Mouse (Mus musculus): ENCODE results near the gene Elp5. TPM values are rescaled to one million over a fixed set of nuclear protein-coding genes. Genes with fewer than 3 reads are reported as not detected.
A peak's percentile ranks its signal among the peaks of the same experiment; 100 is the strongest.

Elp5 gene
- polyA plus RNA-seq, 1 experiment from 2014 or later = 157 TPM

GRCm38 (mm10) chr11:69922796-69923195 is 59.5 kb downstream of the Elp5 start:
- ATAC-seq (replicated peaks; ENCODE audit: insufficient number of reproducible peaks, low FRiP score, low TSS enrichment, low read depth) = no peak
- Histone ChIP-seq H3K4me3 (ENCODE audit: low read depth, low read length) (no peak overlapping the region), H3K36me3 (replicated peaks; ENCODE audit: control insufficient read depth, insufficient read depth, low read depth, low read length) (peaks cover 2% of the 10 kb centered on the region; the same call in 1 of the 2 replicates), H3K4me2 (ENCODE audit: low read depth, low read length) (no peak overlapping the region), H3K9me3 (replicated peaks; ENCODE audit: control insufficient read depth, low read length) (no peaks in the 10 kb centered on the region), H3K27ac (replicated peaks; ENCODE audit: low read depth, low read length) (no peak overlapping the region), H3K4me1 (ENCODE audit: control insufficient read depth, insufficient read depth, low read length) (peaks cover 5% of the 10 kb centered on the region; the same call in 1 of the 2 replicates), H3K9ac (replicated peaks; ENCODE audit: low read length) (no peak overlapping the region), H3K27me3 (ENCODE audit: control insufficient read depth, insufficient read depth, low read length) (no peaks in the 10 kb centered on the region)
- WGBS = 60% methylated on average over 3 of the region's 3 CpGs
- no peak for DNase-seq (ENCODE audit: low spot score)

- peak overlapping the region; percentile 94 for H3K27ac ChIP-seq (replicated peaks; ENCODE audit: low read depth, low read length)
- no peak for ATAC-seq (replicated peaks; ENCODE audit: insufficient number of reproducible peaks, low FRiP score, low TSS enrichment, low read depth)
- H3K9me3 ChIP-seq (replicated peaks; ENCODE audit: control insufficient read depth, low read length) = no peaks in the 10 kb centered on the region
- H3K4me3 ChIP-seq (ENCODE audit: low read depth, low read length) = peak overlapping the region; percentile 97
- H3K36me3 ChIP-seq (replicated peaks; ENCODE audit: control insufficient read depth, insufficient read depth, low read depth, low read length) = peaks cover 8% of the 10 kb centered on the region
- H3K27me3 ChIP-seq (ENCODE audit: control insufficient read depth, insufficient read depth, low read length) = no peaks in the 10 kb centered on the region
- peak overlapping the region; percentile 77 for H3K9ac ChIP-seq (replicated peaks; ENCODE audit: low read length)
- peak overlapping the region; percentile 61 for H3K4me2 ChIP-seq (ENCODE audit: low read depth, low read length)
- 4% methylated on average over 12 of the region's 12 CpGs for WGBS
- DNase-seq (ENCODE audit: low spot score) = peak; percentile 20
- peaks cover 5% of the 10 kb centered on the region; the same call in 1 of the 2 replicates for H3K4me1 ChIP-seq (ENCODE audit: control insufficient read depth, insufficient read depth, low read length)
Observed at GRCm38 (mm10) chr11:69922012-69922756, 60.1 kb downstream of the Elp5 start.

- H3K36me3 ChIP-seq (replicated peaks; ENCODE audit: control insufficient read depth, insufficient read depth, low read depth, low read length) = peaks cover 10% of the 10 kb centered on the region
- H3K27ac ChIP-seq (replicated peaks; ENCODE audit: low read depth, low read length) = peak within 1 kb of the TSS; percentile 94
- peak within 1 kb of the TSS; percentile 97 for H3K4me3 ChIP-seq (ENCODE audit: low read depth, low read length)
- peak; percentile 100 for DNase-seq (ENCODE audit: low spot score)
- peak within 1 kb of the TSS; percentile 96 for H3K9ac ChIP-seq (replicated peaks; ENCODE audit: low read length)
- H3K9me3 ChIP-seq (replicated peaks; ENCODE audit: control insufficient read depth, low read length) = no peaks in the 10 kb centered on the region
- peak within 1 kb of the TSS; percentile 82 for H3K4me2 ChIP-seq (ENCODE audit: low read depth, low read length)
- under 1% methylated on average over 77 of the region's 78 CpGs for WGBS
- ATAC-seq (replicated peaks; ENCODE audit: insufficient number of reproducible peaks, low FRiP score, low TSS enrichment, low read depth) = peak; percentile 95
- H3K4me1 ChIP-seq (ENCODE audit: control insufficient read depth, insufficient read depth, low read length) = peaks cover 5% of the 10 kb centered on the region; the same call in 1 of the 2 replicates
- no peaks in the 10 kb centered on the region for H3K27me3 ChIP-seq (ENCODE audit: control insufficient read depth, insufficient read depth, low read length)
Observed at GRCm38 (mm10) chr11:69921114-69922011, 61.0 kb downstream of the Elp5 start, which contains the start of gene Eif5a. Gene Eif5a (minus strand): TSS chr11:69921958.

GRCm38 (mm10) chr11:69920266-69921031 is 61.9 kb downstream of the Elp5 start:
- Histone ChIP-seq H3K27me3 (ENCODE audit: control insufficient read depth, insufficient read depth, low read length) (no peaks in the 10 kb centered on the region), H3K36me3 (replicated peaks; ENCODE audit: control insufficient read depth, insufficient read depth, low read depth, low read length) (peaks cover 16% of the 10 kb centered on the region), H3K9me3 (replicated peaks; ENCODE audit: control insufficient read depth, low read length) (no peaks in the 10 kb centered on the region), H3K4me1 (ENCODE audit: control insufficient read depth, insufficient read depth, low read length) (peaks cover 8% of the 10 kb centered on the region; the same call in 1 of the 2 replicates), H3K4me2 (ENCODE audit: low read depth, low read length) (peak overlapping the region; percentile 82), H3K9ac (replicated peaks; ENCODE audit: low read length) (peak overlapping the region; percentile 96), H3K4me3 (ENCODE audit: low read depth, low read length) (peak overlapping the region; percentile 97), H3K27ac (replicated peaks; ENCODE audit: low read depth, low read length) (peak overlapping the region; percentile 89)
- ATAC-seq (replicated peaks; ENCODE audit: insufficient number of reproducible peaks, low FRiP score, low TSS enrichment, low read depth) (peak; percentile 6), DNase-seq (ENCODE audit: low spot score) (peak; percentile 55)
- under 1% methylated on average over 52 of the region's 65 CpGs for WGBS

GRCm38 (mm10) chr11:69919661-69920265 is 62.6 kb downstream of the Elp5 start:
- H3K27me3 ChIP-seq (ENCODE audit: control insufficient read depth, insufficient read depth, low read length) = no peaks in the 10 kb centered on the region

GRCm38 (mm10) chr11:69919053-69919452 is 63.3 kb downstream of the Elp5 start:
- Histone ChIP-seq H3K4me3 (ENCODE audit: low read depth, low read length) (peak overlapping the region; percentile 97), H3K9me3 (replicated peaks; ENCODE audit: control insufficient read depth, low read length) (no peaks in the 10 kb centered on the region), H3K4me2 (ENCODE audit: low read depth, low read length) (peak overlapping the region; percentile 82), H3K36me3 (replicated peaks; ENCODE audit: control insufficient read depth, insufficient read depth, low read depth, low read length) (peaks cover 22% of the 10 kb centered on the region), H3K9ac (replicated peaks; ENCODE audit: low read length) (peak overlapping the region; percentile 11; the same call in 1 of the 2 replicates), H3K4me1 (ENCODE audit: control insufficient read depth, insufficient read depth, low read length) (peaks cover 12% of the 10 kb centered on the region), H3K27me3 (ENCODE audit: control insufficient read depth, insufficient read depth, low read length) (no peaks in the 10 kb centered on the region), H3K27ac (replicated peaks; ENCODE audit: low read depth, low read length) (no peak overlapping the region)
- WGBS = 84% methylated on average over 9 of the region's 9 CpGs
- no peak for DNase-seq (ENCODE audit: low spot score)
- ATAC-seq (replicated peaks; ENCODE audit: insufficient number of reproducible peaks, low FRiP score, low TSS enrichment, low read depth) = no peak

More at GRCm38 (mm10) chr11:69919661-69920265, 62.6 kb downstream of the Elp5 start:
- peaks cover 22% of the 10 kb centered on the region for H3K36me3 ChIP-seq (replicated peaks; ENCODE audit: control insufficient read depth, insufficient read depth, low read depth, low read length)
- H3K4me1 ChIP-seq (ENCODE audit: control insufficient read depth, insufficient read depth, low read length) = peaks cover 11% of the 10 kb centered on the region
- H3K27ac ChIP-seq (replicated peaks; ENCODE audit: low read depth, low read length) = peak overlapping the region; percentile 89
- WGBS = 1% methylated on average over 17 of the region's 17 CpGs
- ATAC-seq (replicated peaks; ENCODE audit: insufficient number of reproducible peaks, low FRiP score, low TSS enrichment, low read depth) (no peak), DNase-seq (ENCODE audit: low spot score) (peak; percentile 75)
- peak overlapping the region; percentile 82 for H3K4me2 ChIP-seq (ENCODE audit: low read depth, low read length)
- H3K9me3 ChIP-seq (replicated peaks; ENCODE audit: control insufficient read depth, low read length) = no peaks in the 10 kb centered on the region
- peak overlapping the region; percentile 96 for H3K9ac ChIP-seq (replicated peaks; ENCODE audit: low read length)
- peak overlapping the region; percentile 97 for H3K4me3 ChIP-seq (ENCODE audit: low read depth, low read length)
